10 mouse cellular contexts compared by ENCODE assay signal in the genomic region with DNA sequence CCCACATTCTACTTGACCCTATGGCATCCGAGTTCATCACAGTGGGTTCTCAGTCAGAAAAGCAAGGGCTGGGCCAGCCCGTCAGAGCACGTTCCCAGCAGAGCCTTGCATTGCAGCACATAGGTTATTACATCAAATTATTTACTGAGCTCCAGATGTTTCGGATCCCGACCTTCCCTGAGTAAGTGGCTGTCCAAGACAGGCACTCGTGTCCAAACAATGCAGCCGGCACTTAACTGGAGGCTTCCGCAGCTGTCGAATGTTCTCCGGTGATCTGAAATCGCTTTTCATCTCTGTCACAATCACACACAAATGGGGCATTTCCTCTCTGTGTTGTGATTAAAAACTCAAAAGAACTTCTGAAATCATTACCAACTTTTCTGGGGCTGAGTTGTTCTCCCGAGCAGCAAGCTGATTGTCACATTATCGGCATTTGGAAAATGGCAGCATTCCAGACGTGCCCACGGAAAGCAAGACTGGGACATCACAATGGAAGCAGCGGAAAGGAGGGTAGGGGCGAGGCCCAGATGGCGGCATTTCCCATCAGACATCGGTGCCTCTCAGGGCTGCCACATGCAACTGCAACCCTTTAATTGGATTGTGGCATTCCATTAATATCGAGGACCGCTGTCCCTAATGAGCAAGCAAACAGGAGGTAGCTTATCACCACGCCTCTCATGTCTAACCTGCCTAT.
DNase-seq lines count a peak whose midpoint lies in the region; ATAC-seq lines count a peak whose summit lies in the region.
"Had no signal": no experiment of that assay in that cellular context is flagged by ENCODE, and none has a peak within 500 bp of the region (broad histone marks: within the 10 kb centered on the region; RNA-seq: fewer than 3 reads in every experiment).

No protein-coding gene starts in this region.

- H3K4me3 ChIP-seq in forebrain, embryonic 11.5 days (ENCODE audit: low read depth, low read length), result no peak overlapping the region
- H3K4me3 ChIP-seq in heart, embryonic 10.5 days, result no peak overlapping the region
- H3K4me3 ChIP-seq: heart, embryonic 15.5 days had no signal

- ATAC-seq in forebrain, embryonic 11.5 days (replicated peaks; ENCODE audit: low FRiP score), result peak; percentile 80

- H3K36me3 ChIP-seq in forebrain, embryonic 11.5 days (ENCODE audit: control insufficient read depth, insufficient read depth, low read length), result no peaks in the 10 kb centered on the region
- no peaks in the 10 kb centered on the region for H3K36me3 ChIP-seq in heart, embryonic 10.5 days
- H3K36me3 ChIP-seq: heart, embryonic 15.5 days had no signal

- no peaks in the 10 kb centered on the region for H3K4me1 ChIP-seq in forebrain, embryonic 11.5 days (replicated peaks; ENCODE audit: control insufficient read depth, insufficient read depth, low read length)
- H3K4me1 ChIP-seq in heart, embryonic 10.5 days, result no peaks in the 10 kb centered on the region
- H3K4me1 ChIP-seq: heart, embryonic 15.5 days had no signal

- 67% methylated on average over 22 of the region's 22 CpGs for WGBS in forebrain, embryonic 11.5 days
- 77% methylated on average over 22 of the region's 22 CpGs for WGBS in heart, embryonic 10.5 days

- DNase-seq in left cerebral cortex, postnatal 25 days (ENCODE audit: low spot score in 2 of 2), result peak; percentile 45 to 52
- DNase-seq in left cerebral cortex, adult 11 months (ENCODE audit: low spot score), result no peak
- DNase-seq in forebrain, embryonic 11.5 days (ENCODE audit: low spot score), result peak; percentile 65
- peak; percentile 90 for DNase-seq in layer of hippocampus, adult 9-11 months
- DNase-seq in right cerebral cortex, postnatal 14 days, result peak; percentile 39
- no peak for DNase-seq in heart, embryonic 10.5 days (ENCODE audit: low spot score)
- no peak for DNase-seq in testis, postnatal 10 days (ENCODE audit: low spot score)
- DNase-seq: thymus, adult 2 months had no signal

- H3K4me2 ChIP-seq in forebrain, embryonic 11.5 days (ENCODE audit: low read depth, low read length, severe bottlenecking), result no peak overlapping the region
- H3K4me2 ChIP-seq: heart, embryonic 15.5 days had no signal

- intact Hi-C loops in left cerebral cortex, postnatal 25 days (cut with DNase I), result no loop called here

- H3K9ac ChIP-seq in forebrain, embryonic 11.5 days (ENCODE audit: low read length), result no peak overlapping the region
- H3K9ac ChIP-seq: heart, embryonic 15.5 days had no signal

- H3K9me3 ChIP-seq in forebrain, embryonic 11.5 days (ENCODE audit: control insufficient read depth, low read length), result no peaks in the 10 kb centered on the region
- no peaks in the 10 kb centered on the region for H3K9me3 ChIP-seq in heart, embryonic 10.5 days
- H3K9me3 ChIP-seq: G1E; heart, embryonic 15.5 days had no signal

- no peaks in the 10 kb centered on the region for H3K27me3 ChIP-seq in forebrain, embryonic 11.5 days (ENCODE audit: control insufficient read depth, insufficient read depth, low read length)
- no peaks in the 10 kb centered on the region for H3K27me3 ChIP-seq in heart, embryonic 10.5 days (ENCODE audit: insufficient read depth, poor library complexity, severe bottlenecking)
- H3K27me3 ChIP-seq: heart, embryonic 15.5 days had no signal

- H3K27ac ChIP-seq in forebrain, embryonic 11.5 days (ENCODE audit: low read depth, low read length), result no peak overlapping the region
- no peak overlapping the region for H3K27ac ChIP-seq in heart, embryonic 10.5 days
- H3K27ac ChIP-seq: heart, embryonic 15.5 days had no signal

Comparison
In these comparisons a context has a peak if more than half of its experiments do, and no peak if none do; other contexts are left out.
1. DNase-seq: peak in left cerebral cortex, postnatal 25 days (2 of 2), forebrain, embryonic 11.5 days (single experiment), layer of hippocampus, adult 9-11 months (single experiment) and right cerebral cortex, postnatal 14 days (single experiment); none in left cerebral cortex, adult 11 months (single experiment), heart, embryonic 10.5 days (single experiment) and testis, postnatal 10 days (single experiment).